In the genomic region with DNA sequence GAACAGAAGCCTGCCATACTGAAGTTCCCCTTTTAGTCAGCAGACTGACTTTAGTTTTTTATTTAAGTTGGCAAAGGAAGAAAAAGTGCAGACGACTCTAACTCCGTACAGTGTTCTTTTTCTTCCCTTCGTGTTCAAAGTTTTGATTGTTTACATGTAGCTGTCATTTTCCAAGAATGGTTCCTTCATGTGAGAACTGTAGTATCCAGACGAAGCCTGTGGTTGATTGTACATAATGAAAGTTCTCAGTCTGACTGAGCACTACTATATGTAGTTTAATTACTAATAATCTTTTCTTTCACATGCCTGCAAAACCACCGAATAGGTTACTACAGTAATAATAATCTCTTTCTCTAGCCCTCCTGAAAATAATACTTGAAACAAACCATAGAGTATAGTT, we compare ENCODE assay signal across 11 mouse cellular contexts.
DNase-seq lines count a peak whose midpoint lies in the region; ATAC-seq and TF ChIP-seq lines count a peak whose summit lies in the region.
"Had no signal": no experiment of that assay in that cellular context is flagged by ENCODE, and none has a peak within 500 bp of the region (broad histone marks: within the 10 kb centered on the region; RNA-seq: fewer than 3 reads in every experiment).

No protein-coding gene starts in this region.

- no peaks in the 10 kb centered on the region for H3K9me3 ChIP-seq in erythroblast, embryonic 14.5 days (ENCODE audit: control insufficient read depth, low read length)
- no peaks in the 10 kb centered on the region for H3K9me3 ChIP-seq in kidney, embryonic 15.5 days (replicated peaks)
- H3K9me3 ChIP-seq in liver, embryonic 11.5 days (ENCODE audit: control insufficient read depth, low read length) = no peaks in the 10 kb centered on the region
- no peaks in the 10 kb centered on the region for H3K9me3 ChIP-seq in midbrain, postnatal 0 days (ENCODE audit: low read length)
- H3K9me3 ChIP-seq: limb, embryonic 13.5 days had no signal

- H3K9ac ChIP-seq in kidney, embryonic 15.5 days = no peak overlapping the region
- H3K9ac ChIP-seq in liver, embryonic 11.5 days (ENCODE audit: low read depth, low read length) = no peak overlapping the region
- no peak overlapping the region for H3K9ac ChIP-seq in midbrain, postnatal 0 days (replicated peaks; ENCODE audit: low read length, poor library complexity, severe bottlenecking)
- H3K9ac ChIP-seq: limb, embryonic 13.5 days had no signal

- H3K27ac ChIP-seq in kidney, embryonic 15.5 days = peak overlapping the region; percentile 73; the same call in 1 of the 2 replicates
- no peak overlapping the region for H3K27ac ChIP-seq in liver, embryonic 11.5 days (ENCODE audit: low read depth, low read length)
- H3K27ac ChIP-seq in midbrain, postnatal 0 days (ENCODE audit: low read depth, low read length) = no peak overlapping the region
- H3K27ac ChIP-seq: limb, embryonic 13.5 days had no signal

- H3K4me1 ChIP-seq in erythroblast, embryonic 14.5 days (ENCODE audit: control insufficient read depth) = peaks cover 17% of the 10 kb centered on the region
- no peaks in the 10 kb centered on the region for H3K4me1 ChIP-seq in kidney, embryonic 15.5 days
- peaks cover 6% of the 10 kb centered on the region for H3K4me1 ChIP-seq in liver, embryonic 11.5 days (replicated peaks; ENCODE audit: control insufficient read depth, insufficient read depth, low read length)
- H3K4me1 ChIP-seq in midbrain, postnatal 0 days (ENCODE audit: insufficient read depth, low read length) = no peaks in the 10 kb centered on the region

- no peak for ATAC-seq in erythroblast, adult 5-6 weeks (replicated peaks; ENCODE audit: low FRiP score, poor library complexity, severe bottlenecking)
- ATAC-seq in kidney, embryonic 15.5 days (replicated peaks; ENCODE audit: low FRiP score) = no peak; the same call in 1 of the 2 replicates
- peak; percentile 28 for ATAC-seq in CD4-positive, CD25-positive, alpha-beta regulatory T cell, adult 4 months
- no peak for ATAC-seq in liver, embryonic 11.5 days (replicated peaks; ENCODE audit: low FRiP score)
- ATAC-seq in midbrain, postnatal 0 days (ENCODE audit: low FRiP score) = no peak
- ATAC-seq: midbrain, embryonic 16.5 days had no signal

- H3K4me2 ChIP-seq in kidney, embryonic 15.5 days = 0 out of 2 replicates have a peak overlapping the region, but pooled peaks have one; percentile 9
- H3K4me2 ChIP-seq in liver, embryonic 11.5 days = peak overlapping the region; percentile 44
- H3K4me2 ChIP-seq in midbrain, postnatal 0 days (ENCODE audit: low read depth, low read length, poor library complexity, severe bottlenecking) = no peak overlapping the region
- H3K4me2 ChIP-seq: limb, embryonic 13.5 days had no signal

- 62% methylated on average over 5 of the region's 5 CpGs for WGBS in kidney, embryonic 15.5 days
- 42% methylated on average over 5 of the region's 5 CpGs for WGBS in liver, embryonic 11.5 days
- 82% methylated on average over 5 of the region's 5 CpGs for WGBS in midbrain, postnatal 0 days

- peak overlapping the region; percentile 6 for H3K4me3 ChIP-seq in erythroblast, embryonic 14.5 days (replicated peaks)
- no peak overlapping the region for H3K4me3 ChIP-seq in kidney, embryonic 15.5 days (replicated peaks)
- H3K4me3 ChIP-seq in liver, embryonic 11.5 days (ENCODE audit: low read depth, low read length) = no peak overlapping the region
- H3K4me3 ChIP-seq in midbrain, postnatal 0 days (ENCODE audit: low read depth, low read length) = no peak overlapping the region
- H3K4me3 ChIP-seq: limb, embryonic 13.5 days had no signal

- TF ChIP-seq CTCF in midbrain, postnatal 0 days (IDR thresholded peaks at IDR 0.05) = no peak

- no peaks in the 10 kb centered on the region for H3K36me3 ChIP-seq in erythroblast, embryonic 14.5 days (ENCODE audit: control insufficient read depth)
- no peaks in the 10 kb centered on the region for H3K36me3 ChIP-seq in kidney, embryonic 15.5 days
- no peaks in the 10 kb centered on the region for H3K36me3 ChIP-seq in liver, embryonic 11.5 days (ENCODE audit: control insufficient read depth, insufficient read depth, low read length)
- no peaks in the 10 kb centered on the region for H3K36me3 ChIP-seq in midbrain, postnatal 0 days (ENCODE audit: insufficient read depth, low read length)
- H3K36me3 ChIP-seq: limb, embryonic 13.5 days had no signal

- DNase-seq in kidney, adult 11 months = no peak
- DNase-seq in liver, embryonic 11.5 days (ENCODE audit: low spot score) = no peak
- DNase-seq in midbrain, postnatal 0 days (ENCODE audit: low spot score) = no peak
- DNase-seq in embryo, embryonic 11 days = no peak
- DNase-seq: cerebellum, adult 11 months had no signal

- no peaks in the 10 kb centered on the region for H3K27me3 ChIP-seq in erythroblast, embryonic 14.5 days (ENCODE audit: control insufficient read depth)
- no peaks in the 10 kb centered on the region for H3K27me3 ChIP-seq in kidney, embryonic 15.5 days
- no peaks in the 10 kb centered on the region for H3K27me3 ChIP-seq in liver, embryonic 11.5 days (replicated peaks; ENCODE audit: control insufficient read depth, insufficient read depth, low read length)
- no peaks in the 10 kb centered on the region for H3K27me3 ChIP-seq in midbrain, postnatal 0 days (ENCODE audit: insufficient read depth, low read length)
- H3K27me3 ChIP-seq: limb, embryonic 13.5 days had no signal
